Mouse (Mus musculus): Measurements from ENCODE around the gene Spaca6. TPM values are rescaled to one million over a fixed set of nuclear protein-coding genes. Genes with fewer than 3 reads are reported as not detected.

The Spaca6 gene
- polyA plus RNA-seq, 1 experiment from 2014 or later = 8.2 TPM

DNA sequence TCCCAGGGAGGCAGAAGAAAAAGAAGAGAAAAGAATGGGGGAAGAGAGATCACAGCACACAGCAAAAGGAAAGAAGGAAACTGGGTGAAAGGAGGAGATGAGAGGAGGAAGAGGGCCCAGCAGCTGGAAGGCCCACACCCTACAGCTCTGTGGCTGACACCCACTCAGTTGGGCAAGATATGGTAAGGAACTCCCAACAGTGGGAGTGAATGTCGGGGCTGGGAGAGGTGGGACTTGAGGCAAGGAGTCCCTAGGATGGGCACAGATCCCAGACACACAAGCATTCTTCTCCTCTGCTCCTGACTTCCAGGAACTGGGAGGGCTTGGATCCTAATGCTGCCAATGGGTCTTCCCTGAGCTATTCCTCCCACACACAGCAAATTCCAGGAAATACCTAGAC lies 35.4 kb downstream of the Spaca6 start:
- ATAC-seq (ENCODE audit: low FRiP score, low TSS enrichment) = no peak
- 64% methylated on average over 1 of the region's 1 CpGs for WGBS
- Histone ChIP-seq H3K4me1 (replicated peaks; ENCODE audit: control insufficient read depth, insufficient read depth) (no peaks in the 10 kb centered on the region), H3K27me3 (ENCODE audit: control insufficient read depth, insufficient read depth, low read length) (no peaks in the 10 kb centered on the region), H3K27ac (replicated peaks) (no peak overlapping the region), H3K9ac (ENCODE audit: low read length) (no peak overlapping the region), H3K9me3 (ENCODE audit: control insufficient read depth, low read length) (no peaks in the 10 kb centered on the region), H3K36me3 (ENCODE audit: control insufficient read depth, insufficient read depth, low read length) (no peaks in the 10 kb centered on the region), H3K4me2 (replicated peaks; ENCODE audit: low read depth) (no peak overlapping the region), H3K4me3 (ENCODE audit: low read depth, low read length) (no peak overlapping the region)
- TF ChIP-seq EP300 (optimal IDR thresholded peaks at IDR 0.05) (no peak), CTCF (IDR thresholded peaks at IDR 0.05; ENCODE audit: low read depth) (no peak)
- DNase-seq (ENCODE audit: low spot score) = no peak

DNA sequence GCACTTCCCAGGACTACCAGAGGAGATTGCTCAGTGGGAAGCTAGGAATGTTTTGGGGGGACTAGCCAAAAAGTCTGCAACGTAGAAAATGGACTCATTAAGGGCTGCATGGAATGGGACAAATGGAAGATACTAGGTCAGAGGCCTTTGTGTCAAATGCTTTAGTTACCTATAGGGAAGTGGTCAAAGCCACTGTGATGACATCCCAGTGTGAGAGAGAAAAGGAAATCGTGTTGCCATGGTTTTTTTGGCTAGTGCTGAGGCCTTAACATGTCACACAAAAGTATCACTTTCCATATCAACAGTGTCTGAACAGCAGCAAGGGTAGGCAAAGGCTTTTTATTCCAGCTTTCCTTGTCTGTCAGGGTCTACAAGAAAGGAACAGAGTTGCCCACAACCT lies 38.2 kb downstream of the Spaca6 start:
- 57% methylated on average over 2 of the region's 2 CpGs for WGBS
- H3K27ac ChIP-seq (replicated peaks) = no peak overlapping the region
- DNase-seq (ENCODE audit: low spot score) = no peak

DNA sequence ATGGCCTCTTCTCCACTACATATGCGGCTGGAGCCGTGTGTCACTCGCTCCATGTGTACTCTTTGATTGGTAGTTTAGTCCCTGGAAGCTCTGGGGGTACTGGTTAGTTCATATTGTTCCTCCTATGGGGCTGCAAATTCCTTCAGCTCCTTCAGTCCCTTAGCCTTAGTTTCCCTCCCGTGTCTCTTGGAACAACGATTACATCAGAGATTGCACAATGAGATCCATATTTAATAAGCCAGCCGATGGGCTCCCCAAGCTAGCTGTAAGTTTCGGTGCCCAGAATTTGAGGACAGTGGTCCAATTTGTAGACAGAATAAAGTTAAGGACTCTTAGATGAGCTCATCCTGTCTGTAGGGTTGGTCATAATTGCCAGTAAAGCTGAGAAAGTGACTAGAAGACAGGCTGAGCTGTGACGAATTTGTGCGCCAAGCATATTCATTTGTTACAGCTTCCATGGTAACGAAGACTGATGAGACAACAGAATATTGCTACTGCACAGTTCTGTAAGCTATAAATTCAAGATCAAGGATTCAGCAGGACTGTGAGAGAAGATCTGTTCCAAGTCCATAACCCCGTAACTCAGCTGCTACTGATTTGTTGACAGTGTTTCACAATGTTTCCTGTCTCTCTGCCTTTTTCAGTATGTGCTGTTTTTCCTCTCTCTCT lies 40.0 kb downstream of the Spaca6 start:
- Histone ChIP-seq H3K27ac (replicated peaks) (no peak overlapping the region), H3K27me3 (ENCODE audit: control insufficient read depth, insufficient read depth, low read length) (no peaks in the 10 kb centered on the region), H3K9ac (ENCODE audit: low read length) (no peak overlapping the region), H3K4me2 (replicated peaks; ENCODE audit: low read depth) (no peak overlapping the region), H3K9me3 (ENCODE audit: control insufficient read depth, low read length) (no peaks in the 10 kb centered on the region), H3K4me1 (replicated peaks; ENCODE audit: control insufficient read depth, insufficient read depth) (no peaks in the 10 kb centered on the region), H3K36me3 (ENCODE audit: control insufficient read depth, insufficient read depth, low read length) (no peaks in the 10 kb centered on the region), H3K4me3 (ENCODE audit: low read depth, low read length) (no peak overlapping the region)
- DNase-seq (ENCODE audit: low spot score) (no peak), ATAC-seq (ENCODE audit: low FRiP score, low TSS enrichment) (no peak)
- WGBS = 75% methylated on average over 11 of the region's 11 CpGs
- no peak for TF ChIP-seq EP300 (optimal IDR thresholded peaks at IDR 0.05)
- no peak for TF ChIP-seq CTCF (IDR thresholded peaks at IDR 0.05; ENCODE audit: low read depth)

More for the DNA sequence above, 38.2 kb downstream of the Spaca6 start:
- Histone ChIP-seq H3K4me1 (replicated peaks; ENCODE audit: control insufficient read depth, insufficient read depth) (no peaks in the 10 kb centered on the region), H3K36me3 (ENCODE audit: control insufficient read depth, insufficient read depth, low read length) (no peaks in the 10 kb centered on the region), H3K9ac (ENCODE audit: low read length) (no peak overlapping the region), H3K27me3 (ENCODE audit: control insufficient read depth, insufficient read depth, low read length) (no peaks in the 10 kb centered on the region), H3K4me2 (replicated peaks; ENCODE audit: low read depth) (no peak overlapping the region), H3K9me3 (ENCODE audit: control insufficient read depth, low read length) (no peaks in the 10 kb centered on the region), H3K4me3 (ENCODE audit: low read depth, low read length) (no peak overlapping the region)
- no peak for ATAC-seq (ENCODE audit: low FRiP score, low TSS enrichment)
- TF ChIP-seq EP300 (optimal IDR thresholded peaks at IDR 0.05) (no peak), CTCF (IDR thresholded peaks at IDR 0.05; ENCODE audit: low read depth) (no peak)

DNA sequence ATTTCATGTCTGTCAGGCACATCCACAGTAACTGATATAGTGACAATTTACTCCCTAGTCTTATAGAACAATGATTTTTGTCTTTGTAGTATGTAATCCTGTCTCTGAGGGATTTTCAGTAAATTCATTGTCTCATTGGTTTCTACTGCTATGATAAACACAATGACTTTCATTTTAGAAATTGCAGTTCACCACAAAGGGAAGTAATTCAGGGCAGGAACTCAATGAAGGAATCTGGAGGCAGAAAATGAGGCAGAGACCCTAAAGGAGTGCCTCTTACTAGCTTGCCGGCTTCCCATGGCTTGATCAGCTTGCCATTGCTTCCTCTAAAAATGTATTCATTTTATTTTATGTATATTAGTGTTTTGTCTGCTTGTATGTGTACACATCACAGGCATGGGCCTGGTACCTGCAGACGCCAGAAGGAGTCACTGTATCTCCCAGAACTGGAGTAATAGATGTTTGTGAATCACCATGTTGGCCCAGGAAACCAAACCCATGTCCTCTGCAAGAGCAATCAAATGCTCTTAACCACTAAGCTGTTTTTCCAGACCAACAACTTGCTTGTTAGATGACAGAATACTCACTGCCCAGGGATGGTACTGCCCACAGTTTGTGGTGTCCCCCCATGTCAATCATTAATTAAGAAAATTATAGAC lies 44.1 kb downstream of the Spaca6 start:
- no peaks in the 10 kb centered on the region for H3K36me3 ChIP-seq (ENCODE audit: control insufficient read depth, insufficient read depth, low read length)
- H3K27ac ChIP-seq (replicated peaks) = no peak overlapping the region
- no peak overlapping the region for H3K4me3 ChIP-seq (ENCODE audit: low read depth, low read length)
- TF ChIP-seq CTCF (IDR thresholded peaks at IDR 0.05; ENCODE audit: low read depth) (no peak), EP300 (optimal IDR thresholded peaks at IDR 0.05) (no peak)
- no peaks in the 10 kb centered on the region for H3K4me1 ChIP-seq (replicated peaks; ENCODE audit: control insufficient read depth, insufficient read depth)
- DNase-seq (ENCODE audit: low spot score) (no peak), ATAC-seq (ENCODE audit: low FRiP score, low TSS enrichment) (no peak)
- no peak overlapping the region for H3K9ac ChIP-seq (ENCODE audit: low read length)
- no peak overlapping the region for H3K4me2 ChIP-seq (replicated peaks; ENCODE audit: low read depth)
- WGBS = 79% methylated on average over 2 of the region's 2 CpGs
- H3K9me3 ChIP-seq (ENCODE audit: control insufficient read depth, low read length) = no peaks in the 10 kb centered on the region
- no peaks in the 10 kb centered on the region for H3K27me3 ChIP-seq (ENCODE audit: control insufficient read depth, insufficient read depth, low read length)

- no peaks in the 10 kb centered on the region for H3K36me3 ChIP-seq (ENCODE audit: control insufficient read depth, insufficient read depth, low read length)
- no peak overlapping the region for H3K4me2 ChIP-seq (replicated peaks; ENCODE audit: low read depth)
- no peak overlapping the region for H3K4me3 ChIP-seq (ENCODE audit: low read depth, low read length)
- H3K27me3 ChIP-seq (ENCODE audit: control insufficient read depth, insufficient read depth, low read length) = no peaks in the 10 kb centered on the region
- no peak for DNase-seq (ENCODE audit: low spot score)
- no peaks in the 10 kb centered on the region for H3K4me1 ChIP-seq (replicated peaks; ENCODE audit: control insufficient read depth, insufficient read depth)
- H3K27ac ChIP-seq (replicated peaks) = no peak overlapping the region
- ATAC-seq (ENCODE audit: low FRiP score, low TSS enrichment) = no peak
- H3K9ac ChIP-seq (ENCODE audit: low read length) = no peak overlapping the region
- no peaks in the 10 kb centered on the region for H3K9me3 ChIP-seq (ENCODE audit: control insufficient read depth, low read length)
- 82% methylated on average over 2 of the region's 2 CpGs for WGBS
- TF ChIP-seq CTCF (IDR thresholded peaks at IDR 0.05; ENCODE audit: low read depth) (no peak), EP300 (optimal IDR thresholded peaks at IDR 0.05) (no peak)
Observed at GRCm38 (mm10) chr17:17871697-17872096, 44.7 kb downstream of the Spaca6 start.

DNA sequence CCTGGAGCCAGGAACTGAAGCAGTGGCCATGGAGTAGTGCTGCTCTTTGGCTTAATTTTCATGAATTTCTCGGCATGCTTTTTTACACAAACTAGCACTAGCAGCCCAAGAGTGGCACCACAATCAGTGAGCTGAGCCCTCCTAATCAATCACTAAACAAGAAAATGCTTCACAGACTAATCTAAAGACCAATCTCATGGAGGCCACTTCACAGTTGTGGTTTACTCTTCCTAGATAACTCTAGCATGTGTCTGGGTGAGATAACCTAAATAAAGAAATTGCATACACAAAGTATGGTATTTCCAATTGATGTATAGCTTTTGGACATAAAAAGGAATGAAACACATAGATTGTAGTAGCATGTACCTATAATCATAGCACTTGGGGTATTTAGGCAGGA lies 52.4 kb downstream of the Spaca6 start:
- Histone ChIP-seq H3K9ac (ENCODE audit: low read length) (no peak overlapping the region), H3K36me3 (ENCODE audit: control insufficient read depth, insufficient read depth, low read length) (no peaks in the 10 kb centered on the region), H3K27ac (replicated peaks) (no peak overlapping the region), H3K4me1 (replicated peaks; ENCODE audit: control insufficient read depth, insufficient read depth) (no peaks in the 10 kb centered on the region), H3K9me3 (ENCODE audit: control insufficient read depth, low read length) (no peaks in the 10 kb centered on the region), H3K27me3 (ENCODE audit: control insufficient read depth, insufficient read depth, low read length) (no peaks in the 10 kb centered on the region), H3K4me2 (replicated peaks; ENCODE audit: low read depth) (no peak overlapping the region), H3K4me3 (ENCODE audit: low read depth, low read length) (no peak overlapping the region)
- TF ChIP-seq CTCF (IDR thresholded peaks at IDR 0.05; ENCODE audit: low read depth) = no peak
- no peak for TF ChIP-seq EP300 (optimal IDR thresholded peaks at IDR 0.05)
- ATAC-seq (ENCODE audit: low FRiP score, low TSS enrichment) (no peak), DNase-seq (ENCODE audit: low spot score) (no peak)
- WGBS = 67% methylated on average over 1 of the region's 1 CpGs
